Mouse (Mus musculus) gastrocnemius, postnatal 25 days (tissue): ENCODE results near the gene Nsun4. TPM values are rescaled to one million over a fixed set of nuclear protein-coding genes. Genes with fewer than 3 reads are reported as not detected.
A peak's percentile ranks its signal among the peaks of the same experiment; 100 is the strongest.

Source experiments
- DNase-seq: peaks from one replicate; pipeline ENCODE4 v3.0.0; 2022
- long read RNA-seq, 2 experiments: library from polyadenylated mRNA; stranded (forward); transcript quantifications; one replicate each; pipeline ENCODE4 v2.0.0; 2021
- total RNA-seq, 2 experiments: library from RNA; stranded (reverse); gene quantifications; 1 replicate in 1 of 2; 2 replicates in 1 of 2; pipeline ENCODE4 v1.2.3; 2021

Nsun4 gene
- 10 to 100 TPM; 15.3 to 16.7 TPM for total RNA-seq
- long read RNA-seq, experiment 1, transcript Nsun4-202 (6 exons, 2,439 nt): major isoform, 22 of 24 reads
- long read RNA-seq, experiment 1, partial matches to known transcripts: 0 of 24 reads
- long read RNA-seq, experiment 1, other reads (novel, unspliced or antisense): 2 of 24 reads
- long read RNA-seq, experiment 2, transcript Nsun4-202 (6 exons, 2,439 nt): major isoform, 16 of 19 reads
- long read RNA-seq, experiment 2, partial matches to known transcripts: 0 of 19 reads
- long read RNA-seq, experiment 2, other reads (novel, unspliced or antisense): 3 of 19 reads

GRCm38 (mm10) chr4:116053399-116053961 lies at the start of gene Nsun4:
TSS of gene Nsun4 (minus strand) at chr4:116053876.
- peak; percentile 90 for DNase-seq

GRCm38 (mm10) chr4:116100959-116101358 lies 47.3 kb upstream of the Nsun4 start:
- no peak for DNase-seq

GRCm38 (mm10) chr4:116097211-116097610 lies 43.5 kb upstream of the Nsun4 start:
- DNase-seq: no peak

GRCm38 (mm10) chr4:116096291-116096690 lies 42.6 kb upstream of the Nsun4 start:
- DNase-seq: no peak

GRCm38 (mm10) chr4:116088510-116089249 lies 35.0 kb upstream of the Nsun4 start:
- peak; percentile 15 for DNase-seq

- DNase-seq: no peak
Observed at GRCm38 (mm10) chr4:116077240-116078095, 23.8 kb upstream of the Nsun4 start.

GRCm38 (mm10) chr4:116076369-116077231 lies 22.9 kb upstream of the Nsun4 start:
- peak; percentile 41 for DNase-seq

GRCm38 (mm10) chr4:116075631-116076368 lies 22.1 kb upstream of the Nsun4 start:
- DNase-seq: peak; percentile 76

- DNase-seq: peak; percentile 92
Observed at GRCm38 (mm10) chr4:116074861-116075620, 21.4 kb upstream of the Nsun4 start, which contains the start of the genes Uqcrh and Lrrc41. TSS of gene Uqcrh (minus strand) at chr4:116075071. TSS of gene Lrrc41 (plus strand) at chr4:116075269.

- DNase-seq: no peak
Observed at GRCm38 (mm10) chr4:116074145-116074675, 20.5 kb upstream of the Nsun4 start.

GRCm38 (mm10) chr4:116073146-116073545 lies 19.5 kb upstream of the Nsun4 start:
- no peak for DNase-seq

GRCm38 (mm10) chr4:116070116-116070515 lies 16.4 kb upstream of the Nsun4 start:
- DNase-seq: no peak

GRCm38 (mm10) chr4:116063855-116064254 lies 10.2 kb upstream of the Nsun4 start:
- no peak for DNase-seq

GRCm38 (mm10) chr4:116059012-116059726 lies 5.5 kb upstream of the Nsun4 start:
- DNase-seq: no peak

- DNase-seq: no peak
Observed at GRCm38 (mm10) chr4:116057559-116057958, 3.9 kb upstream of the Nsun4 start.

- DNase-seq: peak; percentile 6
Observed at GRCm38 (mm10) chr4:116052526-116053293, 966 bp downstream of the Nsun4 start.

GRCm38 (mm10) chr4:116049211-116049610 lies 4.5 kb downstream of the Nsun4 start:
- DNase-seq: no peak
